Mouse (Mus musculus) kidney, embryonic 16.5 days (tissue): ENCODE data around the gene Tmem41a. TPM values are rescaled to one million over a fixed set of nuclear protein-coding genes. Genes with fewer than 3 reads are reported as not detected.
A peak's percentile ranks its signal among the peaks of the same experiment; 100 is the strongest.

Source experiments
- ATAC-seq: fragments of 200-750 bp; cut with Nextera tagmentation; 2 replicates; pipeline ENCODE4 v1.8.0; 2017; ENCODE audit warnings: moderate TSS enrichment; ENCODE audit not compliant: low FRiP score, low TSS enrichment
- H3K27ac ChIP-seq: fragments of 300-500 bp; sonication (generic); 2 replicates; pipeline ENCODE4 v1.5.1; 2014; ENCODE audit warnings: low read length
- H3K27me3 ChIP-seq: fragments of 300-500 bp; sonication (generic); 2 replicates; pipeline ENCODE4 v1.6.1; 2014; ENCODE audit warnings: low read length, control low read depth, mixed read lengths; ENCODE audit not compliant: insufficient read depth
- H3K36me3 ChIP-seq: fragments of 300-500 bp; sonication (generic); 2 replicates; pipeline ENCODE4 v1.6.1; 2014; ENCODE audit warnings: low read length, control low read depth, mixed read lengths; ENCODE audit not compliant: insufficient read depth
- H3K4me1 ChIP-seq: fragments of 300-500 bp; sonication (generic); 2 replicates; pipeline ENCODE4 v1.6.1; 2014; ENCODE audit warnings: low read length, control low read depth, mixed read lengths; ENCODE audit not compliant: insufficient read depth
- H3K4me2 ChIP-seq: fragments of 300-500 bp; sonication (generic); replicated peaks from 2 replicates; pipeline ENCODE4 v1.6.1; 2014; ENCODE audit warnings: low read depth, low read length
- H3K4me3 ChIP-seq: fragments of 300-500 bp; sonication (generic); 2 replicates; pipeline ENCODE4 v1.5.1; 2014; ENCODE audit warnings: mild to moderate bottlenecking, low read length
- H3K9ac ChIP-seq: fragments of 300-500 bp; sonication (generic); replicated peaks from 2 replicates; pipeline ENCODE4 v1.6.1; 2014; ENCODE audit warnings: low read length
- H3K9me3 ChIP-seq: fragments of 300-500 bp; sonication (generic); 2 replicates; pipeline ENCODE4 v1.6.1; 2016; ENCODE audit warnings: low read length, control low read depth
- WGBS: fragments of 180-500 bp; shearing (Covaris S2); extraction: QIAGEN DNeasy Blood & Tissue Kit; methylation state at CpG from one replicate; pipeline ENCODE4 v1.1.7; 2014; 5-methylcytosine and 5-hydroxymethylcytosine counted together
- polyA plus RNA-seq: library from polyadenylated mRNA; unstranded; fragments of >200 nt; fragmentation: Nextera tagmentation; extraction: Ambion mirVana; gene quantifications from 2 replicates; pipeline ENCODE4 v1.2.1, GENCODE M21; 2015

Tmem41a gene
- polyA plus RNA-seq, 1 experiment from 2014 or later: 24.7 TPM

DNA sequence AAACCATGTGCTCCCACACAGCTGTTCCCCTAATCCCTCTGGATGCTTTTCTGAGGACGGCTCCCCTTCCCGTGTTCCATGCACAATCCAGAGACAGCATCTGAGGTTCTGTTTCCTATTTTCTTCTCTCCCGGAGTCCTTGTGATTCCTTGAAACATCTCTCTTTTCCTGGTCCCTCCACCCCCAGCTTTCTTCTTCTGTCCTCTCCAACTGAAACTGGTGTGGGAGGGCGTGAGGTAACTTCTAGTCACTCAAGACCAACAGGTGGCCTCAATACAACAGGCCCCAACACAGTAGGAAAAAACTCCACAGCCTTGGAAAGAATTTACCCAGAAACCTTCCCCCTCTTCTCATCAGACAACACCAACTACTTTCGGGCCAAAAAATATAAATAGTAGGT, 30.0 kb upstream of the Tmem41a start:
- no peak for ATAC-seq
- 0 out of 2 replicates have a peak, but pooled peaks cover 3% of the 10 kb centered on the region for H3K9me3 ChIP-seq
- no peak overlapping the region for H3K27ac ChIP-seq
- no peak overlapping the region for H3K9ac ChIP-seq
- H3K4me2 ChIP-seq: no peak overlapping the region
- 76% methylated on average over 5 of the region's 5 CpGs for WGBS
- peaks cover 7% of the 10 kb centered on the region; the same call in 1 of the 2 replicates for H3K27me3 ChIP-seq
- H3K4me1 ChIP-seq: peaks cover 8% of the 10 kb centered on the region
- no peak overlapping the region for H3K4me3 ChIP-seq
- no peaks in the 10 kb centered on the region for H3K36me3 ChIP-seq

DNA sequence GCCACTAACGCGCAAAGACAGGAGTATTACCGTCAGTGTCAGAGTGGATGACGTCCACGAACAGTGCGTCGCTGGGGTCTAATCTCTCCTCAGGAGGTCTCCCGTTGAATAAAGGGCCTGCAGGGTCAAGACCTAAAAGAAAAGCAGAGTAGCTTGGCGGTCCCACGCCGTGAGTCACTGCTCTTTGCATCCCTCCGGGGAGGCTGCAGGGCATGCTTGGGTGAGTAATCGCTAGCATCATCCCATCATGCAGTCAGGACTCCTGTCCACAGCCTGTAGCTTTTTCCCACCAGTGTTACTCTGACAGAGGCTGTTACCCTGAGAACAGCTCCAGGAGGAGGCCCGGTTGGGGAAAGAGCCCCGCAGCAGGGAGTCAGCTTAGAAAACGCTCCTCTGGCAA, 28.9 kb upstream of the Tmem41a start:
- H3K27ac ChIP-seq: no peak overlapping the region
- no peaks in the 10 kb centered on the region for H3K36me3 ChIP-seq
- peaks cover 7% of the 10 kb centered on the region; the same call in 1 of the 2 replicates for H3K27me3 ChIP-seq
- peak overlapping the region; percentile 26; the same call in 1 of the 2 replicates for H3K9ac ChIP-seq
- peak overlapping the region; percentile 44 for H3K4me2 ChIP-seq
- WGBS: 5% methylated on average over 16 of the region's 16 CpGs
- H3K4me1 ChIP-seq: peaks cover 8% of the 10 kb centered on the region
- peak; percentile 59 for ATAC-seq
- no peaks in the 10 kb centered on the region for H3K9me3 ChIP-seq
- peak overlapping the region; percentile 18 for H3K4me3 ChIP-seq

DNA sequence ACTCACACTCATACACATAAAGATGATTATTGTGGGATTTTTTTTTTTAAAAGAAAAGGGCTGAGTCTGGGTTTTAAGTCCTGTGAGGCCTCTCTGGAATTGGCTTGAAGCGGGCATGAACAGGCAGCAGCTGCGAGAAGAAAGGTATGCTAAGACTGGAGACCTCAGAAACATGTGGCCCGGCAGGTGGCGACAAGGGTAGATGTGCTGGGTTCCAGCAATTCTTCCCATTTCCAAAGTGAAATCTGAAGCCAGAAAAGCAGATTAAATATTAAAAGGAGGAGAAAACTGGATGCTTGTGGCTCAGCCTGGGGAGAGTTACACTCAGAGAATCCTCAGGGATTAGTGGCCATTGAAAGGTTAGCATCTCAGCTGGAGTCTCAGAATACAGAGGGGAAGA, 24.1 kb upstream of the Tmem41a start:
- no peak for ATAC-seq
- WGBS: 69% methylated on average over 4 of the region's 4 CpGs
- H3K27me3 ChIP-seq: peaks cover 5% of the 10 kb centered on the region; the same call in 1 of the 2 replicates

DNA sequence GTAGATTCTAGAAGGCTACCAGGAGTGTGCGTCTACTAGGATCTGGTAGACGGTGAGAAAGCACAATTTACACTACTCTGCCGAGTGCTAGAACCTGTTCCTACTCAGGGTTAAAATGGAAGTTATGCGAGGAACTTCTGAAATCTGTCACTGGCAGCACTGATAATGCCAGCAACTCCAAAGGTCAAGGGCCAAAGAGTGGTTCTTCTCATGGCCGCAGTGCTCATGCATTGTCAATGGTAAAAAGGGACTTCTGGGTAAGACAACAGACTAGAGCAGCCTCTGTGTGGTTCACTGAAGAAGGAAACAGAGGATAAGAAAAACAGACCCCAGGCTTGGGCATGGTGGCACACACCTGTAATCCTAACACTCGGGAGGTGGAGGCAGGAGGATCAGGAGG, 23.2 kb upstream of the Tmem41a start:
- H3K36me3 ChIP-seq: no peaks in the 10 kb centered on the region
- WGBS: 84% methylated on average over 6 of the region's 6 CpGs

More for the DNA sequence above, 24.1 kb upstream of the Tmem41a start:
- Histone ChIP-seq H3K27ac (no peak overlapping the region), H3K4me1 (peaks cover 7% of the 10 kb centered on the region), H3K4me2 (no peak overlapping the region), H3K4me3 (no peak overlapping the region), H3K9ac (no peak overlapping the region), H3K36me3 (no peaks in the 10 kb centered on the region), H3K9me3 (no peaks in the 10 kb centered on the region)

DNA sequence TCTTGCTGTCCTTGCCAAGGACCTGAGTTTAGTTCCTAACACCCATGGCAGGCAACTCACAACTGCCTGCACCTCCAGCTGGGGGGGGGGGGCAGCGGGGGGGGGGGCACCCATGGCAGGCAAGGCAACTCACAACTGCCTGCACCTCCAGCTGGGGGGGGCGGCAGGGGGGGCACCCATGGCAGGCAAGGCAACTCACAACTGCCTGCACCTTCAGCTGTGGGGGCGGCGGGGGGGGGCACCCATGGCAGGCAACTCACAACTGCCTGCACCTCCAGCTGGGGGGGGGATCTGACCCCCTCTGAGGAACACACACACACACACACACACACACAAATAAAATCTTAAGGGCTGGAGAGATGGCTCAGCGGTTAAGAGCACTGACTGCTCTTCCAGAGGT, 22.5 kb upstream of the Tmem41a start:
- Histone ChIP-seq H3K36me3 (no peaks in the 10 kb centered on the region), H3K9me3 (no peaks in the 10 kb centered on the region), H3K27ac (no peak overlapping the region), H3K4me3 (no peak overlapping the region), H3K27me3 (no peaks in the 10 kb centered on the region), H3K4me1 (no peaks in the 10 kb centered on the region), H3K9ac (no peak overlapping the region), H3K4me2 (no peak overlapping the region)
- 85% methylated on average over 4 of the region's 5 CpGs for WGBS
- no peak for ATAC-seq

More for the DNA sequence above, 23.2 kb upstream of the Tmem41a start:
- no peak overlapping the region for H3K9ac ChIP-seq
- ATAC-seq: no peak
- H3K4me2 ChIP-seq: no peak overlapping the region
- no peak overlapping the region for H3K27ac ChIP-seq
- H3K4me1 ChIP-seq: no peaks in the 10 kb centered on the region
- H3K9me3 ChIP-seq: no peaks in the 10 kb centered on the region
- no peak overlapping the region for H3K4me3 ChIP-seq
- no peaks in the 10 kb centered on the region for H3K27me3 ChIP-seq

DNA sequence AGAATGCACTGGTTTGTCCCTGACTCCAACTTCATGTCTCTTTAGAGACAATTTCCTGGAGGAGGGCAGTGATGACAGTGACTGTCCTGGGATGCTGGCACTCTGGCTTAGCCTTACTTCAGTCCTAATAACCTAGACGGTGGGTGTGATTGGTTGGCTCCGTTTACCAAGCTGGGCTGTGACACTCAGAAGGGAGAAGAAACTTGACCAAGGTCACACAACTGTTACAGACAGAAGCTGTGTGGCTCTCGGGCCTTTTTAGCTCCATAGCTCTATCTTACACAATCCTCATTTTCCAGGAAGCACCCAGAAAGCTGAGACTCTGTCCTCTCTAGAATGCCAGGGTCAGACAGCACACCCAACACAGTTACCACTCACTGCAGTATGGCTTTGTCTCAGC, 18.2 kb upstream of the Tmem41a start:
- no peaks in the 10 kb centered on the region for H3K9me3 ChIP-seq
- no peak overlapping the region for H3K9ac ChIP-seq
- no peaks in the 10 kb centered on the region for H3K36me3 ChIP-seq
- no peak overlapping the region for H3K4me3 ChIP-seq
- no peaks in the 10 kb centered on the region for H3K27me3 ChIP-seq
- no peak overlapping the region for H3K4me2 ChIP-seq
- 80% methylated on average over 3 of the region's 3 CpGs for WGBS
- H3K27ac ChIP-seq: no peak overlapping the region
- no peak for ATAC-seq
- H3K4me1 ChIP-seq: no peaks in the 10 kb centered on the region

DNA sequence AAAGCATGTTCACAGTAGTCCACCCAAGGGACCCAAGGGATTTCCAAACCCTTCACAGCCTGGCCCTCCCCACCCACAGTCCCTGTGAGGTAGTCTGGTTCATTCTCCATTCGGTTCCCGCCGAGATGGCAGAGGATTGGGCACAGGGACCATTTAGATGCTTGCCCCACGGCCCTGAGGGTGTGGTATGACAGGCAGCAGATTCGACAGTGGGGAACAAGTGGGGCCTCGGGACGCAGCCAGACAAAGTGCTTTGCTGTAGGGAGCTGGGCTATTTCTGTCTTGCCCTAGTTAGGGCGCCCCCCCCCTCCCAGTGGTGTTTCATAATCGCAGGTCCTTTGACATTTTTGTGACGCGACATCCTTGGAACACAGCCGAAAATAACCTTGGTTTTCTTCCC, 8.2 kb upstream of the Tmem41a start:
- no peaks in the 10 kb centered on the region for H3K36me3 ChIP-seq
- no peak overlapping the region for H3K4me2 ChIP-seq
- H3K4me3 ChIP-seq: no peak overlapping the region
- H3K9ac ChIP-seq: no peak overlapping the region
- H3K27me3 ChIP-seq: no peaks in the 10 kb centered on the region
- H3K9me3 ChIP-seq: no peaks in the 10 kb centered on the region
- H3K27ac ChIP-seq: no peak overlapping the region
- WGBS: 83% methylated on average over 12 of the region's 12 CpGs
- no peak for ATAC-seq
- H3K4me1 ChIP-seq: no peaks in the 10 kb centered on the region

DNA sequence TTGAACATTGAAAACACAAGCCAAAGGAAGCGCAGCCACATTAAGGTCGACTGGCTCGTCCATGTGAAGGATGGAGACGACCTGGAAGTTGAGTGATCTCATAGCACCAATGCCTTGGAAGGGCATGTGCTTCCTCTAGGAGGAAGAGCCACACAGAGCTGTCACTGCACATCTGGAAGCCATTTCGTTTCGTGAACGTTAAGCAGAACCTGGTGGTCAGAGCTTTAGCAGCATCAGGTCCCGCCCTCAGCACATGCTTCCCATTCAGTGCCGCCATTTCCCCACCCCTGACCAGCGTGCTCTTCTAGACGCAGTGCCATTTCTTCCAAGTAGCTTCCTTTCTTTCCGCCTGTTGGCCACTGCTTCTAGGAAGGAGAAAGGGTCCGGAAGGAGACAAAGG, 18.9 kb downstream of the Tmem41a start:
- 80% methylated on average over 13 of the region's 13 CpGs for WGBS

DNA sequence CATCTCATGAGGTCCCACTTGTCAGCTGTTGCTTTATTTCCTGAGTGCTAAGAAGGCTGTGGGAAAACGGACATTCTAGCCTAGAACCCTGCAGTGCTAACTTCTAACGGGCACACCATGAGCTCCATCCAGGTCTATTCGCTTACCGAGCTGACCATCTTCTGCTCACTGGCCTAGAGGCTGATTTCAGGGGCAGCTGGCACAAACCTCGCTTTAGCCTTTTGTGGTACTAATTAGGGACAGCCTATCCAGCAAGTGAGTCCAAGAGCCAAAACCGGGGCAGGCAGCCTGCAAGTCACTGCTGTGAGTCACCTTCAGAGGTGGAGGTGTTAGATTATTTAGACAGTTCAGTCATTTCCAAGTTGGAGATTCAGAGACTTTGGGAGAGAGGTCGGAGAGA, 30.7 kb downstream of the Tmem41a start:
- Histone ChIP-seq H3K4me2 (no peak overlapping the region), H3K4me1 (no peaks in the 10 kb centered on the region), H3K36me3 (no peaks in the 10 kb centered on the region), H3K9me3 (no peaks in the 10 kb centered on the region), H3K27ac (no peak overlapping the region), H3K9ac (no peak overlapping the region), H3K4me3 (no peak overlapping the region), H3K27me3 (no peaks in the 10 kb centered on the region)
- WGBS: 70% methylated on average over 7 of the region's 7 CpGs
- no peak for ATAC-seq

More for the DNA sequence above, 18.9 kb downstream of the Tmem41a start:
- no peak overlapping the region for H3K27ac ChIP-seq
- H3K36me3 ChIP-seq: peaks cover 6% of the 10 kb centered on the region; the same call in 1 of the 2 replicates
- H3K9ac ChIP-seq: no peak overlapping the region
- no peak overlapping the region for H3K4me3 ChIP-seq
- H3K4me1 ChIP-seq: no peaks in the 10 kb centered on the region
- ATAC-seq: no peak
- no peak overlapping the region for H3K4me2 ChIP-seq
- no peaks in the 10 kb centered on the region for H3K27me3 ChIP-seq
- no peaks in the 10 kb centered on the region for H3K9me3 ChIP-seq

DNA sequence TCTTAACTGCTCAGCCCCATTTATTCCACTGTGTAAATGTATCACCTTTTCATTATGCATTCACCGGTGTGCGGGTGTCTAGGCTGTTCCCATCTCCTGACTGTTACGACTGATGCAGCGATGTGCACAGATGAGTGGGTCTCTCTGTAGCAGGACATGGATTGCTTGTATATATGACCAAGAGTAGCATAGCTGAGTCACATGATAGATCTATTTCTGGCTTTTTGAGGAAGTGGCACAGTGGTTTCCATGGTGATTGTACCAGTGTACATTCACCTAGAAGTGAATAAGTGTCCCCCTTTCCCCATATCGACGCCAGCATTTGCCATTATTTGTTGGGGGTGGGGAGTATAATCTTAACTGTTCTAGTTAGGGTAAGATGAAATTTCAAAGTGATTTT, 34.0 kb downstream of the Tmem41a start:
- no peaks in the 10 kb centered on the region; the same call in 1 of the 2 replicates for H3K36me3 ChIP-seq
- no peak overlapping the region for H3K9ac ChIP-seq
- no peaks in the 10 kb centered on the region for H3K27me3 ChIP-seq
- WGBS: 88% methylated on average over 6 of the region's 6 CpGs
- H3K4me2 ChIP-seq: no peak overlapping the region
- H3K27ac ChIP-seq: no peak overlapping the region
- no peak for ATAC-seq
- H3K9me3 ChIP-seq: no peaks in the 10 kb centered on the region; the same call in 1 of the 2 replicates
- no peak overlapping the region for H3K4me3 ChIP-seq
- no peaks in the 10 kb centered on the region for H3K4me1 ChIP-seq
